ENCODE assay signal across 13 mouse cellular contexts in the genomic region with DNA sequence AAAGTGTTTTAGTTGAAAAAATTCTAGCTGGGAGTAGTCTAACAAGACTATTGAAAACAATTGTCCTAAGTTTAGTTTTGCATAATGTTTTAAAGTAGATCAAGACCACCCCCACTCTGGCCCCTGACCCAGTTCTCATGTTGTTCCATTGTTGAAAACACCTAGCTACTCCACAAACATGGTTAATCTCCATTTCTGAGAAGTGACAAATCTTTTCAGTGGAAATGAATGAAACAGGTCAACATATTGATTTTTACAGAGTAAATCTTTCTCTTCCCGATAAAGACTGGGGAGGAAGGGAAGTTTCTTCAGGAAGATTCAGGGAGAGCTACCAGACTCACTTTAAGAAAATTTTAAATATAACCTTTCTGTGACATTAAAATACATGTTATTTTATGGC.
"Had no signal": no experiment of that assay in that cellular context is flagged by ENCODE, and none has a peak within 500 bp of the region (broad histone marks: within the 10 kb centered on the region; RNA-seq: fewer than 3 reads in every experiment).

No protein-coding gene starts in this region.

- H3K4me1 ChIP-seq: liver, embryonic 15.5 days; midbrain, embryonic 10.5 days; midbrain, embryonic 12.5 days; neural tube, embryonic 12.5 days had no signal

- H3K27me3 ChIP-seq: liver, embryonic 15.5 days; midbrain, embryonic 12.5 days; neural tube, embryonic 12.5 days; stomach, embryonic 15.5 days had no signal

- H3K4me2 ChIP-seq: liver, embryonic 15.5 days; lung, embryonic 14.5 days; midbrain, embryonic 12.5 days; neural tube, embryonic 12.5 days; stomach, embryonic 15.5 days had no signal

- ATAC-seq: midbrain, embryonic 16.5 days had no signal

- H3K9ac ChIP-seq: liver, embryonic 15.5 days; lung, embryonic 14.5 days; midbrain, embryonic 12.5 days; neural tube, embryonic 12.5 days; stomach, embryonic 15.5 days had no signal

- DNase-seq: midbrain, embryonic 14.5 days; right cerebral cortex, postnatal 14 days; thymus, adult 2 months; thymus, postnatal 25 days; thymus, postnatal 4 days had no signal

- H3K9me3 ChIP-seq: liver, embryonic 15.5 days; midbrain, embryonic 10.5 days; midbrain, embryonic 12.5 days; neural tube, embryonic 12.5 days; stomach, embryonic 15.5 days had no signal

- H3K27ac ChIP-seq: liver, embryonic 15.5 days; midbrain, embryonic 10.5 days; midbrain, embryonic 12.5 days; neural tube, embryonic 12.5 days; stomach, embryonic 15.5 days; stomach, postnatal 0 days had no signal

- H3K36me3 ChIP-seq: liver, embryonic 15.5 days; midbrain, embryonic 10.5 days; midbrain, embryonic 12.5 days; neural tube, embryonic 12.5 days; stomach, embryonic 15.5 days had no signal

- H3K4me3 ChIP-seq: liver, embryonic 15.5 days; midbrain, embryonic 10.5 days; midbrain, embryonic 12.5 days; neural tube, embryonic 12.5 days; stomach, embryonic 15.5 days had no signal
